Mouse (Mus musculus) cortical plate, adult 2 months (tissue): Measurements from ENCODE around the gene Gm44503.

Experiments
- CTCF ChIP-seq: fragments of 200-500 bp; IDR thresholded peaks from 2 replicates; pipeline ENCODE4 v1.5.1; 2011; ENCODE audit warnings: mild to moderate bottlenecking, control low read depth, low read length; ENCODE audit not compliant: insufficient read depth; ENCODE audit errors: extremely low read depth
- POLR2A ChIP-seq: fragments of 200-500 bp; IDR thresholded peaks from 2 replicates; pipeline ENCODE4 v1.6.1; 2011; ENCODE audit warnings: mild to moderate bottlenecking, low read length, control low read depth; ENCODE audit not compliant: insufficient read depth; ENCODE audit errors: extremely low read depth

GRCm38 (mm10) chr9:73039222-73039945 is 80.7 kb downstream of the Gm44503 start:
- no peak for TF ChIP-seq CTCF
- TF ChIP-seq POLR2A, result peak; percentile 52; the same call in 1 of the 2 replicates
